Mouse (Mus musculus) intestine, embryonic 14.5 days (tissue): ENCODE measurements at regions not wholly inside any gene's neighbourhood (a gene's known extent, or its start where the extent isn't known, plus 50 kb on each side); places are given as distances from the start of the nearest gene placed in this dataset.
A peak's percentile ranks its signal among the peaks of the same experiment; 100 is the strongest.

Experiments used
- ATAC-seq: fragments of 200-750 bp; cut with Nextera tagmentation; replicated peaks from 2 replicates; pipeline ENCODE4 v1.8.0; 2017; ENCODE audit warnings: low read depth, moderate number of reproducible peaks, moderate TSS enrichment, moderate library complexity; ENCODE audit not compliant: low FRiP score, low TSS enrichment
- DNase-seq: peaks from one replicate; pipeline ENCODE4 v3.0.0-alpha.2; 2018; ENCODE audit warnings: low spot score
- H3K27ac ChIP-seq: fragments of 300-500 bp; sonication (generic); 2 replicates; pipeline ENCODE4 v1.5.1; 2014; ENCODE audit warnings: low read depth, mild to moderate bottlenecking, control low read depth
- H3K27me3 ChIP-seq: fragments of 300-500 bp; sonication (generic); replicated peaks from 2 replicates; pipeline ENCODE4 v1.6.1; 2014; ENCODE audit warnings: low read length, control low read depth; ENCODE audit not compliant: control insufficient read depth, insufficient read depth
- H3K36me3 ChIP-seq: fragments of 300-500 bp; sonication (generic); 2 replicates; pipeline ENCODE4 v1.6.1; 2014; ENCODE audit warnings: low read length, control low read depth; ENCODE audit not compliant: control insufficient read depth, insufficient read depth
- H3K4me1 ChIP-seq: fragments of 300-500 bp; sonication (generic); replicated peaks from 2 replicates; pipeline ENCODE4 v1.6.1; 2014; ENCODE audit warnings: low read length, control low read depth, mixed read lengths; ENCODE audit not compliant: control insufficient read depth, insufficient read depth
- H3K4me2 ChIP-seq: fragments of 300-500 bp; sonication (generic); 2 replicates; pipeline ENCODE4 v1.6.1; 2014; ENCODE audit warnings: low read length
- H3K4me3 ChIP-seq: fragments of 300-500 bp; sonication (generic); 2 replicates; pipeline ENCODE4 v1.5.1; 2014; ENCODE audit warnings: low read depth, low read length, control low read depth, mixed read lengths
- H3K9ac ChIP-seq: fragments of 300-500 bp; sonication (generic); 2 replicates; pipeline ENCODE4 v1.6.1; 2014; ENCODE audit warnings: mild to moderate bottlenecking, low read length
- H3K9me3 ChIP-seq: fragments of 300-500 bp; sonication (generic); 2 replicates; pipeline ENCODE4 v1.6.1; 2016; ENCODE audit warnings: low read length, control low read depth; ENCODE audit not compliant: control insufficient read depth
- WGBS: fragments of 180-500 bp; shearing (Covaris S2); extraction: QIAGEN DNeasy Blood & Tissue Kit; methylation state at CpG from one replicate; pipeline ENCODE4 v1.1.7; 2014; 5-methylcytosine and 5-hydroxymethylcytosine counted together

DNA sequence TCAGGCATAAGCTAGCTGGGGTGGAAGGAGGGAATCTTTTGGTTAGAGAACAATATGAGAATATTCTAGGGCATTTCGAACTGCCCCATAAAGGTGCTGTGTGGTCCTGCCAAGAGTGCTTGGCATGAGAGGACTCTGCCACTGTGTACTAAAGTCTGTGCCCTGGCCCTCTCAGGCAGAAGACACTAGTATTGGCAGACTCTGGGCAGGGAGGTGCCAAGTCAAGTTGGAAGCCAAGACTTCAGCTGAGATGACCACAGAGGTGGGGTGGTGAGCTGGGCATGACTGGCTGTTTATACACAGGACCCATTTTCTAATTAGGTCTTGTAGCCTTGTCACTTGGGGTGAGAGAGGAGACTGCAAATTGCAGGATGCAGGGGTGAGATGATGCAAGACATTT lies 104.4 kb upstream of the Glra1 start:
- ATAC-seq (no peak), DNase-seq (no peak)
- no peaks in the 10 kb centered on the region for H3K4me1 ChIP-seq
- no peak overlapping the region for H3K4me2 ChIP-seq
- no peaks in the 10 kb centered on the region for H3K27me3 ChIP-seq
- H3K27ac ChIP-seq, result no peak overlapping the region
- H3K36me3 ChIP-seq, result no peaks in the 10 kb centered on the region
- no peak overlapping the region for H3K9ac ChIP-seq
- H3K4me3 ChIP-seq, result no peak overlapping the region
- WGBS, result 80% methylated on average over 1 of the region's 1 CpGs
- H3K9me3 ChIP-seq, result no peaks in the 10 kb centered on the region

DNA sequence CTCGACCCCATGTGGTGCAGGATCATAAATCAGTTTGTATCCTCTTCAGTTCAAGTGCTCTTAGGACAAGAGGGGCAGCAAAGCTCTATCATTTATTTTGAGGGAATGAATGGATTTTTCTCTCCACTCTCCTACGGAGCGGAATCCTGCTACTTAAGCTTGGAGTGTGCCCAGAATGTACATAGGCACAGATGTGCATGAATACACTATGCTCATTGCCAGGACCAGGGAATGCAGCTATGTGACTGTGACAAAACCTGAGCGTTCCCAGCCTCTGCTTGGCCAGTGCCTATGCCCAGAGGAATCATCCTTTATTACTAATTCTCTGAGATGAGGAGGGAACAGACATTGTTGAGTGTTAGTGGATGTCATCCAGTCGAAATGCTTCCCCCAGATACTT lies 99.5 kb upstream of the Glra1 start:
- Histone ChIP-seq H3K27ac (no peak overlapping the region), H3K36me3 (no peaks in the 10 kb centered on the region), H3K4me3 (no peak overlapping the region), H3K9ac (no peak overlapping the region), H3K4me2 (no peak overlapping the region), H3K9me3 (no peaks in the 10 kb centered on the region), H3K4me1 (no peaks in the 10 kb centered on the region), H3K27me3 (no peaks in the 10 kb centered on the region)
- 75% methylated on average over 5 of the region's 5 CpGs for WGBS
- DNase-seq (no peak), ATAC-seq (no peak)

DNA sequence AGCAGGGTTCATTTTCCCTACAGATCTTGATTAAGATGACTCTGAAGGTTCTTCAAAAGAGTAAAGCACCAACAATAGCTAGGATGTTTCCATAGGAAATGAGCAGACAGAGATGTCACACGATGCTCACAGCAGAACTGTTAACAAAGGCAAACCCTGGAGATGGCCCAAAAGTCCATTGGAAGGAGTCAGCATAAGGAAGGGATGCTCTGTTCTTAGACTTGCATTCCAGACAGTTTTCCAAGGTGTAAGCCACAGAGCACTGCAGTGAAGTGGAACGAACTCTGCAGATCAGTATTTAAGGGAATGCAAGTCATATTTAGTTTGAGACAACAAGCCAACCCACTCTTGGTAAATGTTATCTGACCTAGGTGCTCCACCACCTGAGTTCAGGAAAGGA lies 93.9 kb upstream of the Glra1 start:
- no peak overlapping the region for H3K4me2 ChIP-seq
- H3K27me3 ChIP-seq, result no peaks in the 10 kb centered on the region
- no peak overlapping the region for H3K9ac ChIP-seq
- H3K9me3 ChIP-seq, result no peaks in the 10 kb centered on the region
- DNase-seq (no peak), ATAC-seq (no peak)
- no peak overlapping the region for H3K27ac ChIP-seq
- no peak overlapping the region for H3K4me3 ChIP-seq
- 72% methylated on average over 2 of the region's 2 CpGs for WGBS
- no peaks in the 10 kb centered on the region for H3K4me1 ChIP-seq
- H3K36me3 ChIP-seq, result no peaks in the 10 kb centered on the region

DNA sequence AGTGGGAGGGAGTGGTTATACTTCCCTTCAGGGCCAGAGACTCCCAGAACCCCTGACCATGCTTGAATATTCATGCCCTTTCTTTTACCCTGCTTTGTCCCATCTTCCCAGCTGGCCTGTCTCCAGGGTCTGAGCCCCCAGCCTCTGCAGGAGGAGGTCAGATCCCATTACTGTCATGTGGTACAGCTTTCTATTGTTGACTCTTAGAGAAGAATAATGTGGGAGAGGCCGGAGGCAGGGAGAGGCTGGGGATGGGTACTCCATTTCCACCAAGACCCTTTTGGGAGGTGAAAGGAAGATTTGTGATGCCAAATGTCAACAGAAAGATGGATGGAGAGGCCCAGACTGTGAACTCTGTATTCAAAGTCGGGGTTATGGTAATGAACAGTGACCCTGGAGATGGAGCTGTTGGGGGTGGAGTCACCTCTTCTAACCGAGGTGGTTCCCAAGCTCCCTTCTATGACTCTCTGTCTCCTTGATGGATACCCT lies 77.1 kb upstream of the Glra1 start:
- Histone ChIP-seq H3K27me3 (no peaks in the 10 kb centered on the region), H3K4me2 (no peak overlapping the region), H3K9me3 (no peaks in the 10 kb centered on the region), H3K27ac (no peak overlapping the region), H3K4me1 (no peaks in the 10 kb centered on the region), H3K9ac (no peak overlapping the region), H3K4me3 (no peak overlapping the region), H3K36me3 (no peaks in the 10 kb centered on the region)
- WGBS, result 30% methylated on average over 3 of the region's 3 CpGs
- no peak for DNase-seq
- no peak for ATAC-seq

DNA sequence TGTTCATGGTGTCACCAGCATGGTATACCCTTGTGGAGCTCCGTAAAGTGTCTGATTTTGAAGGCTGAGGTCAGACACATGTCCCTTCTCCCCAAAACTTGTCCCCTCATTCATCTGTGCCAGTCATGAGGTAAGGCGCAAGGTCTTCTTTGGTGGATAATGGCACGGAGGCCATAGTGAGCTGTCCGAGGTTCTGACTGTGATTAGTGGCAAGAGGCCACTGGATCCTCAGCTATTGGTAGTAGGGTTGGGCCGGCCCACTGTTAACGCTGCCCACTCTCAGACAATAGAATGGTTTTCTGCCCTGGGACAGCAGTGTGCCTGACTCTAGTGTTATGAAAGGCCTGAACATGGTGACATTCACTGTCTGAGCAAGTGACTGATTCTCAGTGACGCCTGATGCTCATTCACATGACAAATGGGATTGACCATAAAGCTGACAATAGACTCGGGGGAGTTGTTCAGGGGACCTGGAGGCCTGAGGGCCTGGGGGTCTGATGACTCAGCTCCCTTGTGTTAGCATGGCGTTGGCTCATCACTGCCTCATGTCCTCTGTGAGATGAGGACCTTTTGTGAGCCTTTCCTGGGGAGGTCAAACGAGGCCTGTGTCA lies 74.5 kb upstream of the Glra1 start:
- 37% methylated on average over 10 of the region's 10 CpGs for WGBS
- DNase-seq (peak; percentile 54), ATAC-seq (no peak)
- Histone ChIP-seq H3K27ac (no peak overlapping the region), H3K9me3 (no peaks in the 10 kb centered on the region), H3K36me3 (no peaks in the 10 kb centered on the region), H3K27me3 (no peaks in the 10 kb centered on the region), H3K4me1 (no peaks in the 10 kb centered on the region), H3K4me3 (no peak overlapping the region), H3K9ac (no peak overlapping the region), H3K4me2 (no peak overlapping the region)

GRCm38 (mm10) chr11:55681226-55681980 lies 73.4 kb upstream of the Glra1 start:
- no peak for ATAC-seq
- H3K9me3 ChIP-seq, result no peaks in the 10 kb centered on the region
- no peaks in the 10 kb centered on the region for H3K36me3 ChIP-seq
- whole genome bisulfite sequencing, result 79% methylated on average over 21 of the region's 21 CpGs
- no peak overlapping the region for H3K27ac ChIP-seq
- no peaks in the 10 kb centered on the region for H3K4me1 ChIP-seq
- H3K4me2 ChIP-seq, result no peak overlapping the region
- no peak overlapping the region for H3K4me3 ChIP-seq
- H3K9ac ChIP-seq, result no peak overlapping the region
- H3K27me3 ChIP-seq, result no peaks in the 10 kb centered on the region
- DNase-seq, result no peak

GRCm38 (mm10) chr11:55663108-55663507 lies 55.1 kb upstream of the Glra1 start:
- Histone ChIP-seq H3K4me3 (no peak overlapping the region), H3K9ac (no peak overlapping the region), H3K4me1 (no peaks in the 10 kb centered on the region), H3K27ac (no peak overlapping the region), H3K36me3 (no peaks in the 10 kb centered on the region), H3K9me3 (no peaks in the 10 kb centered on the region), H3K4me2 (no peak overlapping the region), H3K27me3 (no peaks in the 10 kb centered on the region)
- ATAC-seq (no peak), DNase-seq (no peak)
- WGBS, result 81% methylated on average over 4 of the region's 4 CpGs

GRCm38 (mm10) chr11:55662283-55662682 lies 54.3 kb upstream of the Glra1 start:
- Histone ChIP-seq H3K27ac (no peak overlapping the region), H3K4me1 (no peaks in the 10 kb centered on the region), H3K4me2 (no peak overlapping the region), H3K9me3 (no peaks in the 10 kb centered on the region), H3K9ac (no peak overlapping the region), H3K36me3 (no peaks in the 10 kb centered on the region), H3K27me3 (no peaks in the 10 kb centered on the region), H3K4me3 (no peak overlapping the region)
- WGBS, result 76% methylated on average over 3 of the region's 3 CpGs
- DNase-seq, result no peak
- ATAC-seq, result no peak
